Mouse (Mus musculus) stomach, embryonic 15.5 days (tissue): ENCODE results near the gene Arfgap3. TPM values are rescaled to one million over a fixed set of nuclear protein-coding genes. Genes with fewer than 3 reads are reported as not detected.
A peak's percentile ranks its signal among the peaks of the same experiment; 100 is the strongest.

Source experiments
- ATAC-seq: fragments of 200-750 bp; cut with Nextera tagmentation; 2 replicates; pipeline ENCODE4 v1.8.0; 2017; ENCODE audit warnings: low read depth, moderate number of reproducible peaks, moderate TSS enrichment; ENCODE audit not compliant: insufficient read depth, low FRiP score
- H3K27ac ChIP-seq: fragments of 300-500 bp; sonication (generic); 2 replicates; pipeline ENCODE4 v1.5.1; 2015; ENCODE audit warnings: mild to moderate bottlenecking, inconsistent platforms
- H3K27me3 ChIP-seq: fragments of 300-500 bp; sonication (generic); replicated peaks from 2 replicates; pipeline ENCODE4 v1.6.1; 2015; ENCODE audit warnings: inconsistent platforms
- H3K36me3 ChIP-seq: fragments of 300-500 bp; sonication (generic); 2 replicates; pipeline ENCODE4 v1.6.1; 2015; ENCODE audit warnings: inconsistent platforms
- H3K4me1 ChIP-seq: fragments of 300-500 bp; sonication (generic); 2 replicates; pipeline ENCODE4 v1.6.1; 2015; ENCODE audit warnings: inconsistent platforms
- H3K4me2 ChIP-seq: fragments of 300-500 bp; sonication (generic); 2 replicates; pipeline ENCODE4 v1.6.1; 2015; ENCODE audit warnings: mild to moderate bottlenecking, inconsistent platforms
- H3K4me3 ChIP-seq: fragments of 300-500 bp; sonication (generic); replicated peaks from 2 replicates; pipeline ENCODE4 v1.5.1; 2015; ENCODE audit warnings: inconsistent platforms
- H3K9ac ChIP-seq: fragments of 300-500 bp; sonication (generic); 2 replicates; pipeline ENCODE4 v1.6.1; 2015; ENCODE audit warnings: inconsistent platforms
- H3K9me3 ChIP-seq: fragments of 300-500 bp; sonication (generic); 2 replicates; pipeline ENCODE4 v1.6.1; 2016; ENCODE audit warnings: inconsistent platforms
- WGBS: fragments of 180-500 bp; shearing (Covaris S2); methylation state at CpG from one replicate; pipeline ENCODE4 v1.1.7; 2015; 5-methylcytosine and 5-hydroxymethylcytosine counted together
- polyA plus RNA-seq: library from polyadenylated mRNA; unstranded; fragments of >200 nt; fragmentation: Nextera tagmentation; extraction: Ambion mirVana; gene quantifications from 2 replicates; pipeline ENCODE4 v1.2.1, GENCODE M21; 2015

Arfgap3 gene
- polyA plus RNA-seq, 1 experiment from 2014 or later = 63.0 TPM

GRCm38 (mm10) chr15:83303656-83304484 is 46.2 kb downstream of the Arfgap3 start:
- no peak overlapping the region for H3K4me2 ChIP-seq
- ATAC-seq = no peak
- H3K36me3 ChIP-seq = peaks cover 20% of the 10 kb centered on the region
- H3K4me3 ChIP-seq = no peak overlapping the region
- no peak overlapping the region for H3K9ac ChIP-seq
- peaks cover 24% of the 10 kb centered on the region for H3K4me1 ChIP-seq
- no peaks in the 10 kb centered on the region for H3K27me3 ChIP-seq
- peak overlapping the region; percentile 37 for H3K27ac ChIP-seq
- 76% methylated on average over 13 of the region's 13 CpGs for WGBS
- no peaks in the 10 kb centered on the region for H3K9me3 ChIP-seq

- H3K9me3 ChIP-seq = no peaks in the 10 kb centered on the region
- no peak for ATAC-seq
- WGBS = 57% methylated on average over 10 of the region's 10 CpGs
- peaks cover 6% of the 10 kb centered on the region for H3K36me3 ChIP-seq
- peaks cover 24% of the 10 kb centered on the region for H3K4me1 ChIP-seq
- peak overlapping the region; percentile 11; the same call in 1 of the 2 replicates for H3K27ac ChIP-seq
- no peak overlapping the region for H3K9ac ChIP-seq
- H3K4me3 ChIP-seq = no peak overlapping the region
- H3K4me2 ChIP-seq = no peak overlapping the region
- no peaks in the 10 kb centered on the region for H3K27me3 ChIP-seq
These were observed 50.0 kb downstream of the Arfgap3 start for GRCm38 (mm10) chr15:83299916-83300582.

DNA sequence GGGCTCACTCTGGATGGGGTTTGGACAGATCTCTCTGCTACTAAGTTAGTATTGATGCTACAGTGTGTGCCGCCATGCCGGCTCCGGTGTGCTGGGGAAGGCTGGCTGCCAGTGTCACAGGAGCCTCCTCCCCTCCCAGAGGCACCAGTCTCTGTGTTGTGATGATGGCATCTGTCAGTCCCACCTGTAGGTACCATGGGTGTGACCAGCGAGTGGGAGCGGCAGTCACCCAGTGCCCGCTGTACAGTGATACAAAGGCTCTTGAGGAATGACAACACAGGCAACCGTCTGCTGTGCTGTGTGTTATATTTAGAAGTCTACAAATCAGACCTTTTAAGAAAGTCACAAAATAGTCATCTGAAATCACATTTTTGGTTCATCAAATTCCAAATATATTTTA is 50.6 kb downstream of the Arfgap3 start:
- Histone ChIP-seq H3K4me1 (peaks cover 18% of the 10 kb centered on the region; the same call in 1 of the 2 replicates), H3K9me3 (no peaks in the 10 kb centered on the region), H3K4me3 (no peak overlapping the region), H3K36me3 (peaks cover 6% of the 10 kb centered on the region), H3K4me2 (no peak overlapping the region), H3K27ac (no peak overlapping the region), H3K27me3 (no peaks in the 10 kb centered on the region), H3K9ac (no peak overlapping the region)
- ATAC-seq = no peak
- WGBS = 89% methylated on average over 7 of the region's 7 CpGs

DNA sequence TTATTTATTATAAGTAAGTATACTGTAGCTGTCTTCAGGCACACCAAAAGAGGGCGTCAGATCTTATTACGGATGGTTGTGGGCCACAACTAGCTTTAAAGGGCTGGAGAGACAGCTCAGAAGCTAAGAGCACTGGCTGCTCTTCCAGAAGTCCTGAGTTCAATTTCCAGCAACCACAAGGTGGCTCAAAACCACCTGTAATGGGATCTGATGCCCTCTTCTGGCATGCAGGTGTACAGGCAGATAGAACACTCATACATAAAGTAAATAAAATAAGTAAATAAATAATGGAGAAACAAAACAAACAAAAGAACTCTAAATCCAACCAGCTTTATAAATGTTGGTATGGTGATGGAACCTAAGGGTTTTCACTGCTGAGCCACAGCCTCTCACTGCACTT is 51.2 kb downstream of the Arfgap3 start:
- Histone ChIP-seq H3K9me3 (no peaks in the 10 kb centered on the region), H3K4me3 (no peak overlapping the region), H3K4me2 (no peak overlapping the region), H3K27ac (no peak overlapping the region), H3K9ac (no peak overlapping the region), H3K36me3 (peaks cover 6% of the 10 kb centered on the region), H3K4me1 (peaks cover 12% of the 10 kb centered on the region; the same call in 1 of the 2 replicates), H3K27me3 (no peaks in the 10 kb centered on the region)
- no peak for ATAC-seq
- WGBS = 82% methylated on average over 2 of the region's 2 CpGs

- Histone ChIP-seq H3K9me3 (no peaks in the 10 kb centered on the region), H3K4me1 (peaks cover 9% of the 10 kb centered on the region; the same call in 1 of the 2 replicates), H3K4me3 (no peak overlapping the region), H3K4me2 (no peak overlapping the region), H3K9ac (no peak overlapping the region), H3K36me3 (peaks cover 6% of the 10 kb centered on the region), H3K27ac (no peak overlapping the region), H3K27me3 (no peaks in the 10 kb centered on the region)
- WGBS = 86% methylated on average over 8 of the region's 8 CpGs
- ATAC-seq = no peak
These were observed 51.7 kb downstream of the Arfgap3 start for GRCm38 (mm10) chr15:83298313-83298712.

- Histone ChIP-seq H3K36me3 (peaks cover 6% of the 10 kb centered on the region), H3K9me3 (no peaks in the 10 kb centered on the region), H3K27me3 (no peaks in the 10 kb centered on the region), H3K4me1 (peaks cover 15% of the 10 kb centered on the region; the same call in 1 of the 2 replicates), H3K4me3 (no peak overlapping the region), H3K4me2 (no peak overlapping the region), H3K27ac (no peak overlapping the region), H3K9ac (no peak overlapping the region)
- no peak for ATAC-seq
- 53% methylated on average over 6 of the region's 8 CpGs for WGBS
These were observed 53.2 kb downstream of the Arfgap3 start for GRCm38 (mm10) chr15:83296771-83297311.

DNA sequence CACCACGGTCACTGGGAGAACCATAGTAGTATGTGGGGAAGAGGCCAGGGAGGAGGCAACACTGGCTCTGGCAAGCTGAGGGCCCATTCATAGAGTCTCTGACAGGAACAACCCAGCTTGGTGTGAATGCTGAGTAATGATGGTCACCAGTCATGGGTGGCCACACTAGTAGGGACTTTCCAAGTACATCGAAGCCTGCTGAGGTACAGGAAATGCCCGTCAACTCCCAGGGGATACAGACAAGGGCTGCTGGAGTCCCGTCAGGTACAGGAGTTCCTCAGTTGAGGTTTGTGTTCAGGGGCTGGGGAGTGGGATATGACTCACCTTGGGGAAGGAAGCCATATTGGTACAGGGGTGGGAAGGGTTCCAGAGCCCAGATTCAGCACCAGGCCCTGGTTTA is 54.0 kb downstream of the Arfgap3 start:
- ATAC-seq = no peak
- peaks cover 6% of the 10 kb centered on the region for H3K36me3 ChIP-seq
- 83% methylated on average over 4 of the region's 4 CpGs for WGBS

DNA sequence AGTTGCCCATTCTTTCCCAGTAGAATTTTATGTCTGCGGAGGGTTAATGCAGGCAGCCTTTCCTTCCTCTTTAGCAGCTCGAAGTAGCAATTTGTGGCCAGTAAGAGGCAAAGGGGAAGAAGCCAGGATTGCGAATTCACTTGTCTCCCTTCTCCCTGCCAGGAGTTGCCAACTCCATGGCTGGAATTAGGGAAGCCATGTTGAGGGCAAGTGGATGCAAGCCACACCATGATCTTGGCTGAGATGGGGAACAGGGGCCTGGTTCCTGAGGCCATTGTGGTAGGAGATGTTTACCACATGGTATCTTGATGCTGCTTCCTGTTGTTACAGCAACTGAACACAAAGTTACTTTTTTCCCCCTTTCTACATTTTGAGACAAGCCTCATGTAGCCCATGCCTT is 55.1 kb downstream of the Arfgap3 start:
- Histone ChIP-seq H3K9ac (no peak overlapping the region), H3K36me3 (peaks cover 6% of the 10 kb centered on the region; the same call in 1 of the 2 replicates), H3K4me2 (no peak overlapping the region), H3K27ac (no peak overlapping the region), H3K4me3 (no peak overlapping the region), H3K27me3 (no peaks in the 10 kb centered on the region), H3K9me3 (no peaks in the 10 kb centered on the region), H3K4me1 (peaks cover 15% of the 10 kb centered on the region; the same call in 1 of the 2 replicates)
- WGBS = 75% methylated on average over 3 of the region's 3 CpGs
- ATAC-seq = no peak

More for the DNA sequence above, 54.0 kb downstream of the Arfgap3 start:
- Histone ChIP-seq H3K27ac (no peak overlapping the region), H3K9me3 (no peaks in the 10 kb centered on the region), H3K27me3 (no peaks in the 10 kb centered on the region), H3K9ac (no peak overlapping the region), H3K4me1 (peaks cover 15% of the 10 kb centered on the region; the same call in 1 of the 2 replicates), H3K4me2 (no peak overlapping the region), H3K4me3 (no peak overlapping the region)

DNA sequence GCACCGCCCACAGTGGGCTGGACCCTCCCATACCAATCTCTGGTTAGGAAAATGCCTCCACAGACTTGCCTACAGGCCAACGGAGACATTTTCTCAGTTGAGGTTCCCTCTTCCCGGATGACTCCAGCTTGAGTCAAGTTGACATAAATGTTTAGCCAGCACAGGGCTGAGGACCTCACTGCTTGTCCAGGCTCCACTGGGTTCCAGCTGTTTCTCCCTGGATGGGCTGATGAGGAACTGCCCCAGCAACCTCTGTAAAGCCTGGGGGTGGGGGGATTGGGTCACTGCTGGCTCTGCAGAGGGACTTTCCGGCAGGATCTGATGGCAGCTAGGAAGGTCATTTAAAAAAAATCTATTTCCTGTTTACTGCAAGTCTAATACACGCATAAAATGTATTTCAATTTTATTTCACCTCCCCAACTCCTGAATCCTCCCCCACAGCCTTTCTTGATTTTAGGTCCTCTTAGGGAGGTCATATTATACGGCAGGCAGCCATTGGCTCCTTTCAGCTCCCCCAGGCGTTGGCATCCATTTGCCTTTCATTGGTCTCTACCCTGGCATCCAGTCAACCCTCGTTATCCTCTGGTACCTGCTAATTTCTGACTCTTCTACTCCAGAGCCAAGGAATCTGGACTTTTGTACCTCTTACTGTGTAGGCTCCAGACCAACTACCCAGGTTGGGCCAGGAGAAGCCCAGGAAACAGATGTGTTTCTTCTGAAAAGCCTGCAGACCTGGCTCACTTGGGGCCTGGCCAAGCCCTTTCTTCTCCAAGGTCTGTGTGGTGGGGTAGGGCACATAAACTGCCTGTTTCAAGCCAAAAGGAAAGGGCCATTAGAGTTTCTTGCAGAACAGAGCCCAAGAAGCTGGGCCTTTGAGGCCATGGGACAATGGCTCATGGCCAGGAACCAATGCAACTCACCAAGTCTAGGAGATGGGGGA is 56.1 kb downstream of the Arfgap3 start:
- H3K9me3 ChIP-seq = no peaks in the 10 kb centered on the region
- no peak overlapping the region for H3K9ac ChIP-seq
- 70% methylated on average over 8 of the region's 8 CpGs for WGBS
- no peak for ATAC-seq
- H3K4me3 ChIP-seq = no peak overlapping the region
- peak overlapping the region; percentile 63 for H3K27ac ChIP-seq
- H3K27me3 ChIP-seq = no peaks in the 10 kb centered on the region
- no peak overlapping the region for H3K4me2 ChIP-seq
- H3K36me3 ChIP-seq = no peaks in the 10 kb centered on the region; the same call in 1 of the 2 replicates
- H3K4me1 ChIP-seq = peaks cover 15% of the 10 kb centered on the region; the same call in 1 of the 2 replicates

GRCm38 (mm10) chr15:83293144-83293543 is 56.9 kb downstream of the Arfgap3 start:
- Histone ChIP-seq H3K27ac (peak overlapping the region; percentile 63), H3K9ac (no peak overlapping the region), H3K9me3 (no peaks in the 10 kb centered on the region), H3K4me2 (no peak overlapping the region), H3K4me1 (peaks cover 15% of the 10 kb centered on the region; the same call in 1 of the 2 replicates), H3K36me3 (no peaks in the 10 kb centered on the region; the same call in 1 of the 2 replicates), H3K4me3 (no peak overlapping the region), H3K27me3 (no peaks in the 10 kb centered on the region)
- WGBS = 62% methylated on average over 6 of the region's 6 CpGs
- 0 out of 2 replicates have a peak, but pooled peaks have one; percentile 9 for ATAC-seq
